Mouse (Mus musculus) spleen, adult 10 weeks (tissue): ENCODE measurements around the gene Rab3il1. TPM values are rescaled to one million over a fixed set of nuclear protein-coding genes. Genes with fewer than 3 reads are reported as not detected.

Source experiments
- polyA plus RNA-seq: library from polyadenylated mRNA; stranded (reverse); fragments of 350-450 nt; fragmentation: Illumina TruSeq; extraction: RNeasy Lipid Tissue Mini Kit (QIAGEN cat#74804); gene quantifications from one replicate; pipeline ENCODE4 v1.2.3, GENCODE M21; 2015; ENCODE audit warnings: low replicate concordance; ENCODE audit not compliant: insufficient read depth

The Rab3il1 gene
- 16.4 TPM for polyA plus RNA-seq

GRCm38 (mm10) chr19:10001206-10001969, at the start of gene Rab3il1, which contains the start of gene Best1:
Gene Rab3il1 (plus strand): TSS chr19:10001669.
Gene Best1 (minus strand): TSS chr19:10001633.

GRCm38 (mm10) chr19:9980258-9980657, 21.2 kb upstream of the Rab3il1 start, which contains the start of gene Fth1:
Gene Fth1 (plus strand): TSS chr19:9980598.

DNA sequence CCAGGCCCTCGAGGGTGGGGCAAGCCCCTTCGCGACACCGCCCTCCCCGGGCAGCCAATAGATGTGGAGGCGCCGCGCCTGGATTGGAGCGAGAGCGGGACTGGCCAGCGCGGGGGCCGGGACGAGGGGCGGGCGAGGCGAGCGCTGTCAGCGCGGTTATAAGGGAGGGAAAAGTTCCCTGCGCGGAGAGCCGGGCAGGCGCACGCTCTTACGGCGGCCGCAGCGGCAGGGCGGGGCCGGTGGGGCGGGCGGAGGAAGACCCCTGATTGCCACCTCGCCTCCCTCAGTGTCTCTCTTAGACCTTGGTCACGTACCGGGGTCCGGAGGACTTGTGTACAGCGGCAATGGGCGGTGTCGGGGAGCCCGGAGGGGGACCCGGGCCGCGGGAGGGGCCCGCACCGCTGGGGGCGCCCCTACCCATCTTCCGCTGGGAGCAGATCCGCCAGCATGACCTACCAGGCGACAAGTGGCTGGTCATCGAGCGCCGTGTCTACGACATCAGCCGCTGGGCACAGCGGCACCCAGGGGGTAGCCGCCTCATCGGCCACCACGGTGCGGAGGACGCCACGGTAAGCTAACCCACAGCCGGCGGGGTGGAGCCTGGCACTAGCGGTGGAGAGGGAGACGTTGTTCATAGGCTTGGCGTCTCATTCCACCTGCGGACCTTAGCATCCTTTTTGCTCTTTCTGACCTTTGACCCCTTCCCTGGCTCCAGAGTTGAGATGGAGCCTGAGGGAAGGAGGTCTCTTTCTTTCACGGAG, 40.1 kb downstream of the Rab3il1 start, which contains the start of gene Fads3:
TSS of gene Fads3 (plus strand) at position 182 of the 761 bp plus-strand sequence.

Other genes starting within 250 kb of the Rab3il1 start
- not detected for gene Scgb2a2, start 154.1 kb upstream of the Rab3il1 start, polyA plus RNA-seq
- gene Incenp, start 102.1 kb upstream of the Rab3il1 start, polyA plus RNA-seq = 43.2 TPM
- 3,084 TPM for gene Fth1, start 21.1 kb upstream of the Rab3il1 start, polyA plus RNA-seq
- gene Best1, start within 50 bp of the Rab3il1 start, polyA plus RNA-seq = 0.22 TPM
- 6.7 TPM for gene Fads3, start 39.9 kb downstream of the Rab3il1 start, polyA plus RNA-seq
- gene Fads2, start 100.1 kb downstream of the Rab3il1 start, polyA plus RNA-seq = 7.3 TPM
- 22.3 TPM for gene Fads1, start 181.2 kb downstream of the Rab3il1 start, polyA plus RNA-seq
- 128 TPM for gene Tmem258, start 202.3 kb downstream of the Rab3il1 start, polyA plus RNA-seq
- gene Fen1, start 202.5 kb downstream of the Rab3il1 start, polyA plus RNA-seq = 20.8 TPM
- 0.57 TPM for gene Myrf, start 239.1 kb downstream of the Rab3il1 start, polyA plus RNA-seq